Mouse (Mus musculus): ENCODE measurements around the gene Ngly1. TPM values are rescaled to one million over a fixed set of nuclear protein-coding genes. Genes with fewer than 3 reads are reported as not detected.
"Not testable (repeated sequence)": the region's sequence is repeated elsewhere in the genome, so short reads cannot be mapped to it uniquely, and the experiment has no call there.

Ngly1 gene
- total RNA-seq, 2 experiments from 2014 or later: 31.2 to 31.8 TPM

DNA sequence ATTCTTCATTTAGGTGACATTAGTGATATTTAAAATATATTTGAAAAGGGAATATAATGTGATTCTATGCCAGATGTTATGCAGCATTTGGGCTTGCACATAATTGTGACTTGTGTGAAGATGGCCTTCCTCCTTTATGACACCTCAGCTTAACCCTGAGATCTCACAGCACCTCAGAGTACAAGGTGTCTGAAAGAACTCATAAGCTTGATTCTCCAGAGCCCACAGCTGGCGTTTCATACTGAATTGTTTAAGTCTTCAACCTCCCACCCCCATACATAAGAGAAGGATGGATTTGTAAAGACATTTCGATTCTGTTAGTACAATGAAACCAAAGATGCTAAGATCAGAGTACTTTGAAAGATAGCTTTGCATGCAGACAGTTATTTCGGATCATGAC, 1.0 kb downstream of the Ngly1 start:
- no peak for DNase-seq (ENCODE audit: low spot score in 2 of 2)
- intact Hi-C loops (cut with DNase I): no loop called here

GRCm38 (mm10) chr14:16255745-16256144, 6.7 kb downstream of the Ngly1 start:
- intact Hi-C loops (cut with DNase I): no loop called here
- no peak for DNase-seq (ENCODE audit: low spot score in 2 of 2)

- no peak for DNase-seq (ENCODE audit: low spot score in 2 of 2)
- intact Hi-C loops (cut with DNase I): no loop called here
Measured at GRCm38 (mm10) chr14:16256209-16256608, 7.1 kb downstream of the Ngly1 start.

- DNase-seq (ENCODE audit: low spot score in 2 of 2): peak; percentile 20 to 56
- intact Hi-C loops (cut with DNase I): no loop called here
Measured at GRCm38 (mm10) chr14:16260541-16260940, 11.5 kb downstream of the Ngly1 start.

GRCm38 (mm10) chr14:16261869-16262268, 12.8 kb downstream of the Ngly1 start:
- intact Hi-C loops (cut with DNase I): no loop called here
- DNase-seq (ENCODE audit: low spot score in 2 of 2): no peak

DNA sequence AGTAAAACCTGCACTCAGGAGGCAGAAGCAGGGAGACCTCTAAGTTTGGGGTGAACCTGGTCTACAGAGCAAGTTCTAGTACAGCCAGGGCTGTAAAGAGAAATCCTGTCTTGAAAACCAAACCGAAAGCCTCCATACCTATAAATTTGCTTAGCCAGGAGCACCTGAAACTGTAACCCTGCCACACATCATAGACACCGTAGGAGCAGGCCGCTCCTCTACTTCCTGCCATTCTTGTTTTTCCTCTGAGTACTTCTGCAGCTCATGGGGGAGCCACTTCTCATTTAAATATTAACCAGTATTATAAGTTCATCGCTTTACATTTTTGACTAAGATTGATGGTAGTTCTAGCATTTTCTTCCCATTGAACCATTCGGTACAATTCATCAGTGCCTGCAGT, 17.9 kb downstream of the Ngly1 start:
- intact Hi-C loops (cut with DNase I): no loop called here
- no peak for DNase-seq (ENCODE audit: low spot score in 2 of 2)

DNA sequence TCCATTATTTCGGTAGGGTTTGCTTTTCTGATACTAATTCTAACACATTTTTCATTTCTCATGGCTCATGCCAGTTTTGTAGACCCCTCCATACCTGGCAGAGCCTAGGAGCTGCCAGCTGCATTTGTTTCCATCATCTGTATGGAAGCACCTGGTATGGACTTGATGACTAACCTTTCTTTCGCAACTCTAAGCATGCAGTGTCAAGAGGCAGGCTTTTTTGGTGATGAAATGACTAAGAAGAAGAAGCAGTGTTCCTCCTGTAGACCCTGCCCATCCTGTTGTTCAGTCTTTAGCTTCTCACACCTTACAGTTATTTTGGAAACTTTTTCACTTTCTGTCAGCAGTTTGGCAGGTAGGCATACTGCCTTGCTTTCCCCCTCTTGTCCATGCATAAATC, 20.7 kb downstream of the Ngly1 start:
- intact Hi-C loops (cut with DNase I): no loop called here
- no peak for DNase-seq (ENCODE audit: low spot score in 2 of 2)

DNA sequence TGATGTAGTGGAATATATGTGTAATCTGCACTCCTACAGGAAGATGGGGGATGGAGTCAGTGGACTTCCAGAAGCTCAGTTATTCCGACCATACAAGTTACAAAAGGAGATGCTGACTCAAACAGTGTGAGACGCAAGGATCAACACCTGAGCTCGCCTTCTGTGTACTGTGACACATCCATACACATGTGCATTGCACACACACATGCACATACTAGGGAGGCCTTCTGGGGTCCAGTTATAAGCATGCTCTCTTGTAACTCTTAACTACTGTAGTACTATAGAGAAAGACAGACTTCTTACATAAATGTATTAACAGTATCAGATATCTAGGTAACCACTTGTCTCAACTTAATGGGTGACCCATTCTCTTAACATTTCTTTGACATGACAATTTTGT, 24.6 kb downstream of the Ngly1 start:
- DNase-seq (ENCODE audit: low spot score in 2 of 2): no peak
- intact Hi-C loops (cut with DNase I): no loop called here

DNA sequence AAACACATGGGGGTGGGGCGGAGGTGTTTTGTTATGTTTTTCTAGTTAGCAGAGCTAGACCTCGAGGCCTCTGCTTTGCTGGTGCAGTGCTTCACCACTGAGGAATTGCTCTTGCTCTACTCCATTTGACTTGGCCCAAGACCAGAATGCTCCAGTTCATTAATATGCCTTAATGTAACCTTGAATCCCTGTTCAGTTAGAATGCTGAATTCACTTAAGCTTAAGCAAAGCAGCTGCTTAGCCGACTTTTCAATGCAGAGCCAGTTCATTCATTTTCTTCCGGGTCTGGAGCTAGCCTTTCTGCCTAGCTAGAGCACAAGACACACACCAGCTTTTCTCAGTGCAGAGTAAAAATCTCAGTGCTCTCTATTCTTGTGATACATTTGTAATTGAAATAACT, 30.1 kb downstream of the Ngly1 start:
- no peak for DNase-seq (ENCODE audit: low spot score in 2 of 2)
- intact Hi-C loops (cut with DNase I): no loop called here

DNA sequence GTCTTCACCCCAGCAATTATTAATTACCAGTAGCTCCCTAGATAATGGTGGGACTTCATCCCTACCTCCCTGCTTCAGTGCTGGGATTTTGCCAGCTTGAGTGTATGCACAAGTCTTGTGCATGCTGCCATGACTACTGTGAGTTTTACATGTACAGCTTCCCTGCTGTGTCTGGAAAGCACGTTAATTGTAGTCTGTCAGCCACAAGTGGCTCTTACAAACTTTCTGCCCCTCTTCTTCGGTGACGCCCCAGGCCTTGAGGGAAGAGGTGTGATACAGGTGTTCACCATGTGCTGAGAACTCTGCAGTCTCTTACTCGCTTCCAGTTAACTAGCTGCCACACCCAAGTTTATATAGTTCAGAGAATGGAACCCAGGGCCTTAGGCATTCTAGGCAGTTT, 34.9 kb downstream of the Ngly1 start:
- intact Hi-C loops (cut with DNase I): no loop called here

GRCm38 (mm10) chr14:16292371-16292770, 43.3 kb downstream of the Ngly1 start:
- intact Hi-C loops (cut with DNase I): no loop called here
- peak in 1 of 2 experiments; percentile 43 for DNase-seq (ENCODE audit: low spot score in 2 of 2)

More for the DNA sequence above, 34.9 kb downstream of the Ngly1 start:
- no peak for DNase-seq (ENCODE audit: low spot score in 2 of 2)

GRCm38 (mm10) chr14:16293015-16293414, 43.9 kb downstream of the Ngly1 start:
- no peak for DNase-seq (ENCODE audit: low spot score in 2 of 2)
- intact Hi-C loops (cut with DNase I): no loop called here

- intact Hi-C loops (cut with DNase I): no loop called here
- DNase-seq (ENCODE audit: low spot score in 2 of 2): no peak
Measured at GRCm38 (mm10) chr14:16293921-16294320, 44.8 kb downstream of the Ngly1 start.

GRCm38 (mm10) chr14:16296816-16297468, 47.9 kb downstream of the Ngly1 start:
- DNase-seq (ENCODE audit: low spot score in 2 of 2): peak; percentile 31 to 76
- intact Hi-C loops (cut with DNase I): loop anchor here (5.0 kb wide), 1 partner anchor 70 kb away; the partner anchor contains the start of gene Top2b

DNA sequence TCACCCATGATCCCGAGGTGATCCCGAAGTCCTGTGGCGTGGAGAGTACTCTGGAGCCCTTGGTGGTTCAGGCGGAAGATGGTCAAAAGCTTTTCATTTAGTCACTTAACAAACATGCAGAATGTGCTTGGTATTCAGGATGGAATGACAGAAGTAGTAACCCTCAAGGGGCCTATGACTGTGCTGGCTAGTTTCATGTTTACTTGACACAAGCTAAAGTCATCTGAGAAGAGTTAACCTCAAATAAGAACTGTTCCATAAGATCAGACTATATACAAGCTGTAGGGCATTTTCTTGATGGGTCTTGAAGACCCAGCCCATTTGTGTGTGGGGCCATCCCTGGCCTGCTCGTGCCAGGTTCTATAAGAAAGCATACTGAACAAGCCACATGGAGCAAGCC, 52.7 kb downstream of the Ngly1 start:
- intact Hi-C loops (cut with DNase I): no loop called here
- DNase-seq (ENCODE audit: low spot score in 2 of 2): no peak

GRCm38 (mm10) chr14:16302688-16303087, 53.6 kb downstream of the Ngly1 start:
- no peak for DNase-seq (ENCODE audit: low spot score in 2 of 2)
- intact Hi-C loops (cut with DNase I): no loop called here

GRCm38 (mm10) chr14:16310791-16311190, 61.7 kb downstream of the Ngly1 start:
- DNase-seq (ENCODE audit: low spot score in 2 of 2): no peak
- intact Hi-C loops (cut with DNase I): no loop called here

DNA sequence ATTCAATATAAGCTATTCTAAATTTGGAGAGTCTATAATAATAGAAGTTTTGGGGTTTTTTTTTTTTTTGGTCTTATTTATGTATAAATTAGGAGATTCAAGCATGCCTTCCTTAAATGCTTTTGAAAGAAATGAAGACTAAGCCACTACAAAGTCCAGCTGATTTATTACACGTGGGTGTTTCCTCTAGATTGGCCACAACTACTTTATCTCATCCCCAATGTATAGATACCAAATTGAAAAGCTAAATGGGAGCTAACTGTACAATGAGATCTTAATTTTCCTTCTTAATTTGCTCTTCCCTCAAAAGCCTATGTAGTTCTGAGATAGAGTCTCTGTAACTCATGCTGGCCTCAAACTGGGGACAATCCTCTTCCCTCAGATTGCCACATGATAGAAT, 63.5 kb downstream of the Ngly1 start:
- no peak for DNase-seq (ENCODE audit: low spot score in 2 of 2)
- intact Hi-C loops (cut with DNase I): no loop called here

GRCm38 (mm10) chr14:16313073-16313472, 64.0 kb downstream of the Ngly1 start:
- DNase-seq (ENCODE audit: low spot score in 2 of 2); intact Hi-C loops (cut with DNase I): not testable (repeated sequence)

GRCm38 (mm10) chr14:16313936-16314521, 64.9 kb downstream of the Ngly1 start:
- intact Hi-C loops (cut with DNase I): no loop called here
- DNase-seq (ENCODE audit: low spot score in 2 of 2): peak in 1 of 2 experiments; percentile 15

DNA sequence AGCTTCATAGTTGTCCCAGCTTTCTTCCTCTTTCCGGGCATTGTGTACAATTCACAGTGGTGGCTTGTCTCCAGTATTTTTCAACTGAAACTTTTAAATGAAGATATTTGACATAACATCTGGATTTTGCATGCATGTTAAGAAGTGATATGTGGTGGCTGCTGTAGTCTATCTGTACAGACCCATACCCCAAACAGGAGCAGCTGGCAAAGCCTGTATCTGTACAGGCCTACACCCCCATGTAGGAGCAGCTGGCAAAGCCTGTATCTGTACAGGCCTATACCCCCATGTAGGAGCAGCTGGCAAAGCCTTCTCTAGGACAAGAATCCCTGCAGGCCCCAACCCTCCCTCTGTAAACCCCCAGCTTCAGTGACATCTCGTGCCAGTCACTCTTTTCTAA, 65.8 kb downstream of the Ngly1 start:
- intact Hi-C loops (cut with DNase I): no loop called here
- no peak for DNase-seq (ENCODE audit: low spot score in 2 of 2)

DNA sequence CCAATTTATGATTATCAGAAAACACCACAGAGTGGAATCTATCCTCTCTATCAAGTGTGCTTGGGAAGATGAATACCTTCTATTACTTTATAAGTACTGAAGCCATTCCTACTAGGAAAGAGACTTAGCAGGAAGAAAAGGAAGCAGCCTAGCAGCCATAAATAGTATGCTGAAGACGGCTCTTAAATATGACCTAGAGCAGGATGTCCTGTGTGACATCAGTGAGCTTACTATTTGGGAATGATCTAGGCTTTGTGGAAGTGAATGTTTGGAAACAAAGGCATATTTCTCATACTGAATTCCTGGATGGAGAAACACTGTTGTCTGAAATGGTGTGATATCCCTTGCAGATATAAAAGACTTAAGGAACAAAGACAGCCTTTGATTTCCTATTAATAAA, 67.6 kb downstream of the Ngly1 start:
- intact Hi-C loops (cut with DNase I): no loop called here
- DNase-seq (ENCODE audit: low spot score in 2 of 2): no peak

Data from left cerebral cortex, postnatal 25 days (tissue).